Mouse (Mus musculus): ENCODE results near the gene Defa21. TPM values are rescaled to one million over a fixed set of nuclear protein-coding genes. Genes with fewer than 3 reads are reported as not detected.
"Not testable (repeated sequence)": the region's sequence is repeated elsewhere in the genome, so short reads cannot be mapped to it uniquely, and the experiment has no call there.

Gene Defa21
- polyA plus RNA-seq, 1 experiment from 2014 or later = not detected

DNA sequence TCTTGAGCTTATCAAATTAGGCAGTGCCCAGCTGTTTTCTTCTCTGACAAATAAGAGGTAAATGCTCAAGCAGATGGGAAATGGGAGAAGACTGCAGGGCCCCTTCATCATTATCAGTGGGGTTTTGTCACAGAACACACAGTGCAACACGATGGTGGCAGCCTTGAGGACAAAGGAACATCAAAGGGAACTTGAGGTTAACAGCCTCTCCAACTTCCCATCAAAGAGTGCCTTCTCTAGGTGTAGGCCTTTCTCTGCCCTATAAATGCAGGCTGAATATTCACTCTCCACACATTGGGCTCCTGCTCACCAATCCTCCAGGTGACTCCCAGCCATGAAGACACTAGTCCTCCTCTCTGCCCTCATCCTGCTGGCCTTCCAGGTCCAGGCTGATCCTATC, 29.4 kb downstream of the Defa21 start, which contains the start of gene Defa23:
Gene Defa23 (plus strand): TSS at position 301 of the 400 bp plus-strand sequence.
- H3K4me2 ChIP-seq (ENCODE audit: low read depth, low read length); H3K9me3 ChIP-seq (ENCODE audit: control insufficient read depth, low read length); ATAC-seq (ENCODE audit: low read depth); H3K4me3 ChIP-seq (ENCODE audit: low read depth, low read length); H3K9ac ChIP-seq (ENCODE audit: low read depth, low read length); DNase-seq (ENCODE audit: low spot score); H3K27me3 ChIP-seq (replicated peaks; ENCODE audit: control insufficient read depth, insufficient read depth, low read length); H3K27ac ChIP-seq (replicated peaks; ENCODE audit: low read depth, low read length); H3K36me3 ChIP-seq (ENCODE audit: control insufficient read depth, insufficient read depth, low read length); H3K4me1 ChIP-seq (ENCODE audit: control insufficient read depth, insufficient read depth, low read length): not testable (repeated sequence)
- WGBS = no CpG with 5 or more reads among the region's 1 CpGs

DNA sequence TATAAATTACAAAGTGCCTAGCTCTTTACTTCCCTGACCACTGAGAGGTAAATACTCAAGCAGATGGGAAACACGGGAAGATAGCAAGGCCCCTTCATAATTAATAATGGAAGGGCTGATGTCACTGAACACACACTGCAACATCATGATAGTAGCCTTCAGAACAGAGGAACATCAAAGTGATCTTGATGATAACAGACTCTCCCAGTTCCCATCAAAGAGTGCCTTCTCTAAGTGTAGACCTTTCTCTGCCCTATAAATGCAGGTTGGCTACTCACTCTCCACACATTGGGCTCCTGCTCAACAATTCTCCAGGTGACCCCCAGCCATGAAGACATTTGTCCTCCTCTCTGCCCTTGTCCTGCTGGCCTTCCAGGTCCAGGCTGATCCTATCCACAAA, 39.4 kb downstream of the Defa21 start, which contains the start of gene Defa35:
Gene Defa35 (plus strand): TSS at position 301 of the 400 bp plus-strand sequence.
- not testable (repeated sequence) for H3K27me3 ChIP-seq (replicated peaks; ENCODE audit: control insufficient read depth, insufficient read depth, low read length); DNase-seq (ENCODE audit: low spot score); H3K4me1 ChIP-seq (ENCODE audit: control insufficient read depth, insufficient read depth, low read length); H3K27ac ChIP-seq (replicated peaks; ENCODE audit: low read depth, low read length); H3K36me3 ChIP-seq (ENCODE audit: control insufficient read depth, insufficient read depth, low read length); H3K9me3 ChIP-seq (ENCODE audit: control insufficient read depth, low read length); ATAC-seq (ENCODE audit: low read depth); H3K4me2 ChIP-seq (ENCODE audit: low read depth, low read length); H3K9ac ChIP-seq (ENCODE audit: low read depth, low read length); H3K4me3 ChIP-seq (ENCODE audit: low read depth, low read length)
- WGBS = 60% methylated on average over 1 of the region's 1 CpGs

Other genes starting within 250 kb of the Defa21 start
- gene Defb33, start 132.9 kb upstream of the Defa21 start, polyA plus RNA-seq (2014; fragmentation: Nextera tagmentation; extraction: Ambion mirVana) = not detected in 2 replicates
- not detected in 2 replicates for gene Gm15056, start 122.9 kb upstream of the Defa21 start, polyA plus RNA-seq (2014; fragmentation: Nextera tagmentation; extraction: Ambion mirVana)
- not detected in 2 replicates for gene Gm6040, start 103.5 kb upstream of the Defa21 start, polyA plus RNA-seq (2014; fragmentation: Nextera tagmentation; extraction: Ambion mirVana)
- gene AY761185, start 80.8 kb upstream of the Defa21 start, polyA plus RNA-seq (2014; fragmentation: Nextera tagmentation; extraction: Ambion mirVana) = not detected in 2 replicates
- not detected in 2 replicates for gene Defa23, start 29.5 kb downstream of the Defa21 start, polyA plus RNA-seq (2014; fragmentation: Nextera tagmentation; extraction: Ambion mirVana)
- not detected in 2 replicates for gene Defa35, start 39.5 kb downstream of the Defa21 start, polyA plus RNA-seq (2014; fragmentation: Nextera tagmentation; extraction: Ambion mirVana)
- gene Defa25, start 58.9 kb downstream of the Defa21 start, polyA plus RNA-seq (2014; fragmentation: Nextera tagmentation; extraction: Ambion mirVana) = not detected in 2 replicates
- gene Gm14851, start 70.5 kb downstream of the Defa21 start, polyA plus RNA-seq (2014; fragmentation: Nextera tagmentation; extraction: Ambion mirVana) = not detected in 2 replicates
- not detected in 2 replicates for gene Defa30, start 109.1 kb downstream of the Defa21 start, polyA plus RNA-seq (2014; fragmentation: Nextera tagmentation; extraction: Ambion mirVana)
- gene Defa22, start 136.7 kb downstream of the Defa21 start, polyA plus RNA-seq (2014; fragmentation: Nextera tagmentation; extraction: Ambion mirVana) = not detected in 2 replicates
- not detected in 2 replicates for gene Defa31, start 166.1 kb downstream of the Defa21 start, polyA plus RNA-seq (2014; fragmentation: Nextera tagmentation; extraction: Ambion mirVana)
- gene Gm15293, start 176.0 kb downstream of the Defa21 start, polyA plus RNA-seq (2014; fragmentation: Nextera tagmentation; extraction: Ambion mirVana) = not detected in 2 replicates
- not detected in 2 replicates for gene Gm15292, start 224.2 kb downstream of the Defa21 start, polyA plus RNA-seq (2014; fragmentation: Nextera tagmentation; extraction: Ambion mirVana)

Data from embryonic facial prominence, embryonic 14.5 days (tissue).